Mouse (Mus musculus): Measurements from ENCODE around the gene Lrpprc. TPM values are rescaled to one million over a fixed set of nuclear protein-coding genes. Genes with fewer than 3 reads are reported as not detected.
A peak's percentile ranks its signal among the peaks of the same experiment; 100 is the strongest.
"Not testable (repeated sequence)": the region's sequence is repeated elsewhere in the genome, so short reads cannot be mapped to it uniquely, and the experiment has no call there.

The Lrpprc gene
- 10 to 100 TPM in 1 of 2 experiments, 1 to 10 TPM in 1; 9.9 to 11.8 TPM for polyA plus RNA-seq (2017; shearing (Covaris generic))

GRCm38 (mm10) chr17:84790447-84791098, at the start of gene Lrpprc:
TSS of gene Lrpprc (minus strand) at chr17:84790789.
- peak; percentile 93 for ATAC-seq

- peak; percentile 89 for ATAC-seq
Observed at GRCm38 (mm10) chr17:84837780-84838179, 47.2 kb upstream of the Lrpprc start.

- ATAC-seq = no peak
Observed at GRCm38 (mm10) chr17:84835249-84835648, 44.7 kb upstream of the Lrpprc start.

- no peak for ATAC-seq
Observed at GRCm38 (mm10) chr17:84832346-84832745, 41.8 kb upstream of the Lrpprc start.

GRCm38 (mm10) chr17:84828301-84828700, 37.7 kb upstream of the Lrpprc start:
- no peak for ATAC-seq

- ATAC-seq = no peak
Observed at GRCm38 (mm10) chr17:84820603-84821002, 30.0 kb upstream of the Lrpprc start.

GRCm38 (mm10) chr17:84818390-84818789, 27.8 kb upstream of the Lrpprc start:
- no peak for ATAC-seq

GRCm38 (mm10) chr17:84816014-84816461, 25.4 kb upstream of the Lrpprc start:
- ATAC-seq = no peak

- ATAC-seq = no peak
Observed at GRCm38 (mm10) chr17:84814905-84815304, 24.3 kb upstream of the Lrpprc start.

GRCm38 (mm10) chr17:84814192-84814591, 23.6 kb upstream of the Lrpprc start:
- ATAC-seq = not testable (repeated sequence)

- ATAC-seq = no peak
Observed at GRCm38 (mm10) chr17:84792006-84792405, 1.4 kb upstream of the Lrpprc start.

- ATAC-seq = no peak
Observed at GRCm38 (mm10) chr17:84791156-84791555, 567 bp upstream of the Lrpprc start.

- ATAC-seq = peak; percentile 37
Observed at GRCm38 (mm10) chr17:84790043-84790442, 546 bp downstream of the Lrpprc start.

GRCm38 (mm10) chr17:84788376-84789125, 2.0 kb downstream of the Lrpprc start:
- ATAC-seq = no peak

GRCm38 (mm10) chr17:84787477-84787876, 3.1 kb downstream of the Lrpprc start:
- ATAC-seq = no peak

GRCm38 (mm10) chr17:84786911-84787310, 3.7 kb downstream of the Lrpprc start:
- no peak for ATAC-seq

- no peak for ATAC-seq
Observed at GRCm38 (mm10) chr17:84785176-84785575, 5.4 kb downstream of the Lrpprc start.

GRCm38 (mm10) chr17:84783491-84783890, 7.1 kb downstream of the Lrpprc start:
- no peak for ATAC-seq

GRCm38 (mm10) chr17:84780321-84780720, 10.3 kb downstream of the Lrpprc start:
- no peak for ATAC-seq

GRCm38 (mm10) chr17:84778477-84778978, 12.1 kb downstream of the Lrpprc start:
- no peak for ATAC-seq

GRCm38 (mm10) chr17:84776362-84777000, 14.1 kb downstream of the Lrpprc start:
- ATAC-seq = no peak

GRCm38 (mm10) chr17:84775291-84775690, 15.3 kb downstream of the Lrpprc start:
- ATAC-seq = no peak

GRCm38 (mm10) chr17:84771882-84772281, 18.7 kb downstream of the Lrpprc start:
- no peak for ATAC-seq

Measured in CD4-positive, CD25-positive, alpha-beta regulatory T cell, adult 4 months (primary cell).